Mouse (Mus musculus): ENCODE data around the gene 2010111I01Rik.

2010111I01Rik gene

GRCm38 (mm10) chr13:63256146-63256545 lies 291.5 kb downstream of the 2010111I01Rik start:
- DNase-seq (ENCODE audit: extremely low read depth, low read depth), result no peak

- DNase-seq (ENCODE audit: extremely low read depth, low read depth), result no peak
Observed at GRCm38 (mm10) chr13:63256807-63257206, 292.1 kb downstream of the 2010111I01Rik start.

- no peak for DNase-seq (ENCODE audit: extremely low read depth, low read depth)
Observed at GRCm38 (mm10) chr13:63258167-63258582, 293.5 kb downstream of the 2010111I01Rik start.

GRCm38 (mm10) chr13:63258671-63259070 lies 294.0 kb downstream of the 2010111I01Rik start:
- no peak for DNase-seq (ENCODE audit: extremely low read depth, low read depth)

- DNase-seq (ENCODE audit: extremely low read depth, low read depth), result no peak
Observed at GRCm38 (mm10) chr13:63260133-63260532, 295.4 kb downstream of the 2010111I01Rik start.

GRCm38 (mm10) chr13:63260753-63261631 lies 296.3 kb downstream of the 2010111I01Rik start:
- no peak for DNase-seq (ENCODE audit: extremely low read depth, low read depth)

- no peak for DNase-seq (ENCODE audit: extremely low read depth, low read depth)
Observed at GRCm38 (mm10) chr13:63261676-63262075, 297.0 kb downstream of the 2010111I01Rik start.

- DNase-seq (ENCODE audit: extremely low read depth, low read depth), result no peak
Observed at GRCm38 (mm10) chr13:63262168-63262957, 297.7 kb downstream of the 2010111I01Rik start.

- DNase-seq (ENCODE audit: extremely low read depth, low read depth), result no peak
Observed at GRCm38 (mm10) chr13:63268371-63268770, 303.7 kb downstream of the 2010111I01Rik start.

GRCm38 (mm10) chr13:63268776-63269175 lies 304.1 kb downstream of the 2010111I01Rik start:
- no peak for DNase-seq (ENCODE audit: extremely low read depth, low read depth)

- no peak for DNase-seq (ENCODE audit: extremely low read depth, low read depth)
Observed at GRCm38 (mm10) chr13:63270191-63270590, 305.5 kb downstream of the 2010111I01Rik start.

GRCm38 (mm10) chr13:63272017-63272601 lies 307.4 kb downstream of the 2010111I01Rik start:
- no peak for DNase-seq (ENCODE audit: extremely low read depth, low read depth)

- DNase-seq (ENCODE audit: extremely low read depth, low read depth), result no peak
Observed at GRCm38 (mm10) chr13:63272602-63273229, 308.0 kb downstream of the 2010111I01Rik start.

- DNase-seq (ENCODE audit: extremely low read depth, low read depth), result no peak
Observed at GRCm38 (mm10) chr13:63273859-63274258, 309.2 kb downstream of the 2010111I01Rik start.

- no peak for DNase-seq (ENCODE audit: extremely low read depth, low read depth)
Observed at GRCm38 (mm10) chr13:63274488-63275166, 309.9 kb downstream of the 2010111I01Rik start.

- no peak for DNase-seq (ENCODE audit: extremely low read depth, low read depth)
Observed at GRCm38 (mm10) chr13:63276389-63276788, 311.7 kb downstream of the 2010111I01Rik start.

GRCm38 (mm10) chr13:63277316-63277715 lies 312.6 kb downstream of the 2010111I01Rik start:
- no peak for DNase-seq (ENCODE audit: extremely low read depth, low read depth)

GRCm38 (mm10) chr13:63278141-63278631 lies 313.5 kb downstream of the 2010111I01Rik start:
- no peak for DNase-seq (ENCODE audit: extremely low read depth, low read depth)

GRCm38 (mm10) chr13:63278796-63279475 lies 314.2 kb downstream of the 2010111I01Rik start:
- DNase-seq (ENCODE audit: extremely low read depth, low read depth), result no peak

- DNase-seq (ENCODE audit: extremely low read depth, low read depth), result no peak
Observed at GRCm38 (mm10) chr13:63279807-63280206, 315.1 kb downstream of the 2010111I01Rik start.

All from MEL-GATA-1-ER (cell line).